Mouse (Mus musculus): Measurements from ENCODE around the gene Iqsec1.

Iqsec1 gene

DNA sequence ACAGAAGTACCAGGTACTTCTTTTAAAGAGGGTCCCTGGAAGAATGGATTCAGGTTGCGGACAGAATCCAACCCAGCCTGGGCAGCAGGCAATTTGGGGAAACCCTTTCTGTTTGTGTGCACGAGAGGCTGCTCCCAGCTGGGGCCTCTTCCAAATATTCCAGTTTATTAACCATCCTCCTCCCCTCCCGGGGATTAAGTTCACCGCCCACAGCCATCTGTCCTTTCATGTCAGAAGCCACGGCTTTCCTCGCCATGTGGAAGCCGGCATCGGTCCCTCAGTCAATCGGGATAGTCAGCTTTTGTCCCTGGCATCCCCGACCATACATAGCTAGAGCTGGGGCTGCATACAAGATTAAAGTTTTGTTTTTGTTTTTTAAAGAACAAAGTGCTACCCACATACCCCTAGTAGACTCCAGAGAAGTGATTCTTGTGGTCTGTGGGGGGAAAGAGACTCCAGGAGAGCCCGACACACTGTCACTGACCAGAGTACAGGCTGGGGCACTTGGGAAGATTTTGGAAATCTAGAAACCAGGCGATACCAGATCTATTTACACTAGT, 276.9 kb downstream of the Iqsec1 start:
- DNase-seq (ENCODE audit: extremely low spot score, low read depth, low spot score), result no peak

DNA sequence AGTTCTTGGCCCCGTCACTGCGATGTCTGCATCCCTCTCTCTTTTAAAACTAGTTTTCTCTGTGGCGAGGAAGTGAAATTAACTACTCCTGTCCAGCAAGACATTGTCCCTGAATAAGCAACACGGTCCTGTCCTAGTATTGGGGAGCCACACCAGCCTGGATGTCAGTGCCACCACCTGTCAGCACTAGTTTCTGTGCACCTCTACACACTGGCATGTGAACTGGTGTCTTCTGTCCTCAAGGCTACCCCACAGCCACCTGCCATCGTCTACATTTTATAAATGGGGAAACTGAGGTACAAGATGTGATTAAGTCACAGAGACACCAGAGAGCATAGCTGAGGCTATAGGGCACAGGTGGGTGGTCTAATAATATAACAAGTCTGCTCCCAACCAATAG, 277.7 kb downstream of the Iqsec1 start:
- no peak for DNase-seq (ENCODE audit: extremely low spot score, low read depth, low spot score)

DNA sequence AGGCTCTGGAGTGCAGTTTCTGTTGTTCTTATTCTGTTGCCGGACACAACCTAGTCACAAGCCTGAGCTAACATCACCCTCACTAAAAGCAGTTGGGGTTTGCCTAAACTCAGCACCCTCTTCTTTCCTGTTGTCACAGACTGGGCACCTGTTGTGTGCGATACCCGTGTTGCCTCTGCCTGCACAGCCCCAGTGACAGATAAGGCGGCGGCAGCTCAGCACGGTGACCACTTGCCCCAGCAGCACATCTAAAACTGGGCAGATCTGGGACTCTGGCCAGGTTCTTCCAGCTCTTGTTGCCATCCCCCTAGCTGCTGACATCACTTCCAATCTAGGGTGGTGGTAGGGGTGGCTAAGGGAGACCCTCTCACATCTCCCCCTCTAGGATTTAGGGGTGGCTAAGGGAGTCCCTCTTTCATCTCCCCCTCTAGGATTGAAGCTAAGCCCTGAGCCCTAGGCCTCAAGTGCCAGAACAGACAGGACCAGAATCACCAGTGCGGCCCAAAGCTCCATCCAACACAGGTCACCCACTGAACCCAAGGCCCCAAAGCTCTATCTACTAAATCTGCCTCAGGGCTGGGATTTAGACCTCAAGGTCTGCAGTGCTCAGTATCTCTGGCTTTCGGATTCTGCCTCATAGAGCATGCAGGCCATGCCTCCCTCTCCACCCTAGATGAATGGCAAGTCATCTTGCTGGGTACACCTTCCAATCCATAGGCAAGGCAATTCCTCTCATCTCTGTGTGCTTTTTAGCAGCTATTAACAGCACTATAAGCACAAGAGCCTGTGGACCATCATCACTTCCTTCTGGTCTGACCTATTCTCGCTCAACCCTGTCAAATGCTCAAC, 278.3 kb downstream of the Iqsec1 start:
- no peak for DNase-seq (ENCODE audit: extremely low spot score, low read depth, low spot score)

DNA sequence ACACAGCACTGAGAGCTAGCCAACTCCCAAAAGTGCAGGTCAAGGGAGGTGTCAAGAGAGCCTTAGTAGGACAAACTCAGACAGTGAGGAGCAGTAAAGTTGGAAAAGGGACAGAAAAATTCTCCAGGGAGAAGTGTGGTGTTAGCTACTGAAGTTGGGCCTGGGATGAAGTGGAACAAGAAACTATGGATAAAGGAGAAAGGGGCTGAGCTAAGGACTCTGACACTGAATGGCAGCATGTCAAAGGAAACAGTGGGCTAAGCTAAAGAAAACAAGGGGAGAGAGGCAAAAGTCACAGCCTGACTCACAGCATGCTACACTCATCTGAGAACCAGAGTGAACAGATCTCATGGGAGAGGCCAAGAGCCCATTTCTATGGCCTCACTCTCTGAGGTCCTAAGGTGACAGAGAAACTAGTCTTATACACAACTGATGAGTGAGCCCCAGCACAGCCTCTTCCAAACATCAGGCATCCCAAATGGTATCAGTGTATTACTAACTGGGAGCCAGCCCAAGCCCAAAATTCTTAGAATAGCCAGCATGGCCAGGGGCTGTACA, 280.3 kb downstream of the Iqsec1 start:
- no peak for DNase-seq (ENCODE audit: extremely low spot score, low read depth, low spot score)

DNA sequence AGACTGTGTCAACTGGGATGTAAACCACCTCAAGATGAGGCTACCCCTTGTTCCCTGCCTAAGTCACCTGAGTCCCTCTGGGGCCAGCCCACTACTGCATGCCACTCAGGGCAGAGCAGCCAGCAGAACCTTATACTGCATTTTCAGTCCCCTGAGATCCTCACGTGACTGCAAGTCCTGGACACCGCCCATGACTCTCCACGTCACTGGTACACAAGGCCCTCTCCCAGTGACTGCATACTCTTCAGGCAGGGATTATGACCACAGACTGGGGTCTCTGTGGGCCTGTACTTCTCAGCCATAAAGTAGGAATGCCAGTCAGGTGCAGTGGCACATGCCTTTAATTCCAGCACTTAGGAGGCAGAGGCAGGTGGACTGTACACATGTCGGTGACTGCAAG, 281.3 kb downstream of the Iqsec1 start:
- no peak for DNase-seq (ENCODE audit: extremely low spot score, low read depth, low spot score)

DNA sequence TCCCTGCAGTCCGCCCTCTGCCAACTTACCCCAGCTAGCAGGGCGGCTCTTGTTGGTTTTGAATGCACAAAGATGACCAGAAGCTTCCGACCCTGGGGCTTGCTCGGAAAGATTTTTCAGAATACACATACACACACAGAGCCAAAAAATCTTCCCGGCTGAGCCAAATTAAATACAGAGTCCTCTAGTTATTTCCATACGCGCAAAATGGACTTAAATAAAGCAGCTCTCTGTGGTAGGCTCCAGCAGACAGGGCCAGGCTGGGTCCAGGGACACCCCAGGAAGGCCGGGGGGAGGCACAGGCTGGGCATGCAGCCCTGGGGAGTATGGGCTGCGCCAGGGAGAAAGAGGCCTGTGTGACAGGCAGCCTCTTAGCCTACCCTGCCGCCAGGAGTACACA, 282.0 kb downstream of the Iqsec1 start:
- DNase-seq (ENCODE audit: extremely low spot score, low read depth, low spot score), result no peak

DNA sequence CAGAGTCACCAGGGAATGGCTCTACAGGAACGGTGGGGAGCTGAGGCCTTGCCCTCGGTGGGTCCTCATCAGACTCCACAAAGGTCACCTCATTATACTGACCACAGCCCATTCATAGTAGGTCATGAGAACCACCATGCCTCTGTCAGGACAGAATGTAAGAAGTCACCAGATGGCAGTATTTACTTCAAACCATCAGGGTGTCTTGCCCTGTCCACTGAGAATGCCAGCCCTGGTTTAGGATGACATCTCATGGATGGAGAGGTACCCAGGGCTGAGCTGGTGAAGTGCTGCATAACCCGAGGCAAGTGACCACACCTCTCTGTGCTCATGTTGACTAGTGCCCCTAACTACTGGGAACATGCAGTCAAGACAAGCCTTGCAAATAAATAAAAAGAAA, 282.7 kb downstream of the Iqsec1 start:
- DNase-seq (ENCODE audit: extremely low spot score, low read depth, low spot score), result no peak

DNA sequence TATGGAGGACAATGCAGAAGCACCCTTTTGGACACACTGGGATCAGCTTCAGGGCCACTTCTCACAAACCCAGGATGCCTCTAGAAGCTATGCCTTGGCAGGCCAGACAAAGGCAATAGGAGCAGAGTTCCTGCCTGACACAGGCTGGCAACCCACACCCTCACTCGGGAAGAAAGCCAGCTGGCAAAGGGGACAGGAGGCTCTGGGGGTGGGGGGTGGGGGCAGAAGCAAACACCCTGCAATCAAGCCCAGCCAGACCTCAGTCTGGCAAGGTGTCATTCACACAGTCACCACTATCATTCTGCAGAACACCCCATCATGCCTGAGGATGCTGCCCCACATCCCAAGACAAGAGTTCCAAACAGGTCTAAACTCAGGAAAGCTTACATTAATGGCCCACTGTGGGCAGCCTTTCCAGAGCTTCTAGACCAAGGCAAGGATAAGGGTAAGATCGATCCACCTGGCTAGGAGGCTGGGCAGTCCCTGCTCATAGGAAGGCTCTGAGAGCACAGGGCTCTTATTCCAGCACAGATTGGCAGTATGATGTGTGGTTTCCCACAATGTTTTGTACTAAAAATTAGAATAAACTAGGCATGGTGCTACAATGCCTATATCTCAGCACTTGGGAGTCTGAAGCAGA, 283.7 kb downstream of the Iqsec1 start:
- DNase-seq (ENCODE audit: extremely low spot score, low read depth, low spot score), result no peak

DNA sequence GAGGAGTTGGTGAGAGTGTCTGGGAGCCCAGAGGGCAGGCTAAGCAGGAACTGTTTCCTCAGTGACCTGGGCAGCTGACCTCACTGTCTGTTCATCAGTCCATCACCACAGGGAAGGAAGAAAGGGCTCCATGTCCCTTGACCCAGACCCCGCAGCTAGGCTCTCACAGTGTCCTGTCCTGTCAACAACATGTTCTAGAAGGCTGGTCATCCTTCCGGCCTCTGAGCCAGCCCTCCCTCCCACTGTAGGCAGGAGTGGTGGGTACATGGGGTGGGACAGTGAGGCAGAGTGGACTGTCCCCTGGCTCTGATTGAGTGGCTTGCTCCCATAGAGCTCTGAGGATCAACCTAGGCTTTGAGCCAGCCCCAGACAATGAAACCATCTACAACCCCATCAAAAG, 284.7 kb downstream of the Iqsec1 start:
- DNase-seq (ENCODE audit: extremely low spot score, low read depth, low spot score), result no peak

DNA sequence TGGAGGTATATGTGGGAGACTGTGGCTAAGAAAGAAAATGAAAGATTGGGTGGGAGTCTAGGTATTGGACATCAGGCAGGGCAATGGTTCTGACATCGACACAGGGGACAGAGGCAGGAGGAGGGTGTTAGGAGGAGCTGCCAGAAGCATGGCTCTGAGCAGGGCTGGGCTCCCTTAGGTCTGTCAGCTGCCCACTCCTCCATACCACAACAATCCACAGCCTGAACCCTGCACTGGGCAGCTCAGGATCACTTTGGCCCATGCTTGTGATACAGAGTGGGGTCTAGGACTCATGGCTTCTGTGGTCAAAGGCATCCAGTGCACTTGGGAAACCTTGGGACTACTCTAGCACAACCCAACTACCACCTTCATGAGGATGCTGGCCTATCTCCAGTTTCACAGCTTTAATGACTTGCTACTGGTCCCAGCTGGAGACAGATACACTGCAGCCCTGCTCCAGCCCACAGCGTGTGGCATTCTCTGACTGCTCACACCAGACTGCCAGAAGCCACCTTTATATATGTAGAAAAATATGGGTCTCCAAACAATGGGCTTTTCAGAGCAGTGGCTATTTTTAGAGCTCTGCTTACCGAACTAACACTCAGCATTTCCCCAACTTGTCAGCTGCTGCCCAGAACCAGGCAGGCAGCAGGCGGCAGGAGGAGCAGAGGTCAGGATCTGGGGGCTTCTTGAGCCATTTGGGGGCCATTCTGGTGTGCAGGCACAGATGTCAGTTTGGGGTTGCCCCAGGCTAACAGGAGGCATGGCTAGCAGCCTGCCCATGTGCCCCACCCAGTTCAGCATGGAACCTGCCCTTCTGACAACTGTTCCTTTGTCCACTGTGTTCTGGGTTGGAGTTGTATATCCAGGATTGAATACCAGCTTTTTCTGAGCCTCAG, 285.4 kb downstream of the Iqsec1 start:
- DNase-seq (ENCODE audit: extremely low spot score, low read depth, low spot score), result no peak

DNA sequence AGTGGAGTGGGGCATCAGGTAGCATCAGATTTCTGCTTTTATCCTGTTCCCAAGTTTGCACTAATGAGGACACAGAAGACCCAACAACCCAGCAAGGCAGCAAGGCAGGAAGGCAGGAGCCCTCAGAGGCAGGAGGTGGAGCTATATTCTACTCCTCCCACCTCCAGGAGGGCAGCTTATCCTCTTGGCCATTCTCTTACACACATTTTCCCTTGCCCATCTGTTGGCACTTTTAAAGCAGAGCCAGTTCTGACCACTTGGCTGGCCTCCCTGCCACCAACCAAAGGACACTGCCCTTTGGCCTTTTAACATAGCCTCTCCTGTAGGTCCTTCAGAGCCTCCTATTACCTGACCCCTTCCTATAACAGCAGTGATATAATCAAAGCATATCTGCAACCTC, 286.3 kb downstream of the Iqsec1 start:
- no peak for DNase-seq (ENCODE audit: extremely low spot score, low read depth, low spot score)

DNA sequence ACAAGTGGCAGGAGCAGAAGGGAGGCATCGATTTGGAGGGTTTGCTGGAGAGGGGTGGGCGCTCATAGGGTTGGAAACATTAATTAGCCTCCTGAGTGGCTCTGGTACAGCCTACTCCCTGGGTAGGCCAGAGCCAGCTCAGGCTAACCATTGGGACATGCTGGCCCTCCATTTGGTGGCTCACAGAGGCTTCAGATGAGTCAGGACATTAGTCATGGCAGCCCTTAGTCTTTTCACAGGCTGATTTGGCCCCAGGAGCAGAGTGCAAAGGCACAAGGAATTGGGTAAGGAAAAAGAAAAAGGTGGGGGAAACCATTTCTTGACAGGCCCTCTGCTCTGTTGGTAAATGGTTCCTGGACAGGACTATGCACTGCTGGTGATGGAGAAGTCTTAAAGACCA, 287.1 kb downstream of the Iqsec1 start:
- no peak for DNase-seq (ENCODE audit: extremely low spot score, low read depth, low spot score)

DNA sequence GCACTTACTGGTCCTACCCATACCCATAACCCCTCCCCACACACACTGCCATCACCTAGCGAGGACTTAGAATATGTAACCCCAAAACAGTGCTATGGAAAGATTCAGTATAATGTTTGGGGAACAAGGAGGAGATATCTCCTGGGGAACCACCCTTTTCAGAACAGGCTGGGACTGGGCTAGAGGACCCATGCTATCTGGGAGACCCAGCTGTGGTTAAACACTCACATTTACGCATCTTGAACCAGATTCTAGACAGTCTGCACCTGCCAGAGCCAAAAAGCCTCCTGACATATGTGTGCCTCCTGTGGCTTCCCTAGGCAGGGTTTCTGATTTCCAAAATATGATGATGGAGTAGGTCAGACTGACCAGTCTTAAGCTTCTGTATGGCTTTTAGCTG, 287.7 kb downstream of the Iqsec1 start:
- DNase-seq (ENCODE audit: extremely low spot score, low read depth, low spot score), result no peak

DNA sequence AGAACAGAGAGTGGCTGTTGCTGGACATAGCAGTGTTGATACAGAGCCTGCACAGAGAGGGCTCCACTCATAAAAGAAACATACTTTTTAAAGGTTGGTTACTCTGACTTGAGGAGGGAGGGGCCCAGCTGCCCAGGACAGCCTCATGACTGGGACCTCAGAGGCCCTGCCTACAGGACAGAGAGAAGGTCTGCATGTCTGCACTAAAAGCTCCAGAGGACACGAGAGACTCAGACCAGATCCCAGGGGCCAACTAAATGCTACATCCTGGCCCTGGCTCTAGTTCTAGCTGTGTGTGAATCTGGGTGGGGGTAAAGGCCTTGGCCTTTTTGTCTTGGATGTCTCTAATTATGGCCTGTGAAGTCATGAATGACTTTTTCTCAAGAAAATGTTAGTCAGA, 288.4 kb downstream of the Iqsec1 start:
- DNase-seq (ENCODE audit: extremely low spot score, low read depth, low spot score), result no peak

DNA sequence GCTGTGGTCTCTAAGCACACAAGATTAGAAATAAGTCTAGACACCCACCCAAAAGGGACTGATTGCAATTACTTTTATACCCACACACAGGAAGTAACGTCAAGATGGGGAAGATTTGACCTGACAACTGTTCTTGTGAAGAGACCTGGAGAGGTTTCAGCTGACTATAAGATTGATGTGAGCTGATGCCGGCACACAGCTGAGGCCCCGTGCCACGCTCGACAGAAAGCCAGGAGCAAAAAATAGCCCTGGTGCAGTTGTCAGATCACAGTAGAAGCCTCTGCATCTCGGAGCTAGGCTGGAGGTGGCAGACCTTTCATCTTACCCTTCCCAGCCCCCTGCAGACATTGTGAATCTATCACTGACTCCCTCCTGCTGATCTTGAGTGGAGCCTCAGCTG, 289.6 kb downstream of the Iqsec1 start:
- DNase-seq (ENCODE audit: extremely low spot score, low read depth, low spot score), result no peak

DNA sequence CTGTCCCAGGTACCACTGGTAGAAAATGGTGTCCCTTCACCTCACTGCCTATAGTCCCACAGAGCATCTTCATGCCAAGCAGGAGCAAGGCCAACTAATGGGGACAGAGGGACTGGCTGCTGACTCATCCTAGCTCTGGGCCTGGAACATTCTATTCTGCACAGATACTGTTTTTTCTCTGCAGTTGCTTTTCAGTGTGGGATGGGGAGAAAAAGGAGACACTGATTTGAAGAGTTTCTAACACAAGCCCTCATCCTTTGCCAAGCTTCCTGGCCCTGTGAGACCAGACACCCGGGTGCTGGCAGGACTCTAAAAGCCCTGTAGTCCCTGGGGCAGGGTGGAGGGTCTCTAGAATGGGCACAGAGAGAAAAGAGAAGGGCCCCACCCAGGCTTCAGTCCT, 292.7 kb downstream of the Iqsec1 start:
- no peak for DNase-seq (ENCODE audit: extremely low spot score, low read depth, low spot score)

DNA sequence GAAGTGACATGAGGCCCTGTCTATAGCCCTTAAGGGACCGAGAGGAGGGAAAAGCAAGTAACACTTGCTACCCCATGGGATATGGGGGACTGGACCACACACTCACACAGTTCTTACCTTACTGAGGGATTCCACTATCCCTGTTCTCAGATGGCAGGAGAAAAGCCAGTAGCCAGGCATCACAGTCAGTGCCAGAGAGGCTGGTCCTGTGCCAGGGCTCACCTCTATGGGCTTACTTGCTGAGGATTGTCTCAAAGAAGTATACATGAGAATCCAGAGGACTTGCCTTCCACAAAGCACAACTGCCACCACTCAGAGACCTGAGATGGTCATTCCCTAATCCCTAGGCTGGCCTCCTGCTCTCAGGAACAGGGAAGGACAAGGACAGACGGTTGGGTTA, 296.1 kb downstream of the Iqsec1 start:
- no peak for DNase-seq (ENCODE audit: extremely low spot score, low read depth, low spot score)

DNA sequence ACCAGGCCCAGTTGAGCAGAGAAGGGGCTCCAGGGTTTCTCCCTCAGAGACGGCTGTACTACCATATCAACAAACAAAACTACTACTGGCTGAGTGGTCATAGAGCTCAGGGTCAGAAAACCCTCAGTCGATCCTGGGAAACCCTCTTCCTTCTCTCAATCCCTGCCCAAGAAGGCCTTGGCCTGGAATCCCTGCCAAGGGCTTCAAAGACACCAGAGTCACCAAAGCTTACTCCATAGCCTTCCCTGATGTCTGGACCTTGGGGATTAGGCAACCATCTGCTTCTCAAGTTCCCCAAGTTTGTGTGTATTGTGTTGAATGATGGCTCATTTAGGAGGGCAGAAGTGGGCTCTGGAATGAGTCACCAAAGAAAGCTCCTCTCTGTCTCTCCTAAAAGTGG, 296.6 kb downstream of the Iqsec1 start:
- DNase-seq (ENCODE audit: extremely low spot score, low read depth, low spot score), result no peak

DNA sequence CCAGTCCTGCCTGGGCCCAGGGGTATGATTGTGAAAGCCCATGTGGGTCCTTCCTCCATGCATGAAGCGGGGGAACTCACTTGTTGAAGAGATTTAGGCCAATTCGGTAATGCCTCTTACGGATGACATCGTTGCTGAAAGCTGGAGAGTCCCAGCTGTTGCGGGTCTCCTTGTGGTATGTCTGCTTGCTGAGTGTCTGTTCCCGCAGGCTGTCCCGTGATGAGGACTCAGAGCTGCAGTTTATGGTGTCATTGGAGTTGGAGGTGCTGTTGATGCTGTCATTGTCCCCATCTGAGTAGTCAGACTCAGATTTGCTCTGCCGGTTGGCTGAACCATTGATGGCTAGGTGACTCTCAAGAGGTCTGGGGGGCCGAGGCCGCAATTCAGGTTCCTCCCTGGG, 299.0 kb downstream of the Iqsec1 start:
- DNase-seq (ENCODE audit: extremely low spot score, low read depth, low spot score), result no peak

DNA sequence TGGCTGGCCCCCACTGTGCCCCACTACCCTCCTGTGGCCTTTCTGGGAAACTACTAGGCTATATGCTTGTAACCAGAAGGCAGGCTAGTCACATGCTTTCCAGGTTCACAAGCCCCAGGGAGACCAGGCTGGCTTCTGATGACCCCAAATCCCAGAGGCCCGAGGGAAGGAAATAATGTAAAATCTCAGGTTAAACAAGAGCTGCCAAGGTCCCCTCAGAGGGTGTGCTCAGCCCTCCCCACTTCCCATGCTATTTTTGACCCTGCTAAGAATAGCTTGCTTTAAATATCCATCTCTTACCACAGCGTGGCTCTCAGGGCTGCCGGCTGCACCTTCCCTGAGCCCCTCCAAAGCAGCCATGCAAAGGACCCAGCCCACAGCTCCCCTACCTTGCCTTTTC, 299.7 kb downstream of the Iqsec1 start:
- DNase-seq (ENCODE audit: extremely low spot score, low read depth, low spot score), result no peak

DNA sequence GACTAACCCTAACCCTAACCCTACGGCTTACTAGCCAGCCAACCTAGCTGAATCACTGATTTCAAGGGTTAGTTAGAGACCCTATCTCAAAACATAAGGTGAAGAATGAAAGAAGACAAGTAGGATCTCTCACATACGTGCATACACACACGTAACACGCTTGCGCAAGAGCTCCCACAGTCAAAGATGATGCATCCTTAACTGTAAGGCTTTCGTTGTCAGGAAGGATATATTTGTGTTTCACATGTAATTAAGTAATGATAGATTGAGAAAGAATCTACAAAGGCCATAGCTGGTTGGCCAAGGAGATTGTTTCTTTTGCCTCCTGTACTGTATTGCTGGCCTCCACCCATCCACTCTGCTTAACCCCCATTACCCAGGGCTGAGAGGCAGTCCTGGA, 300.5 kb downstream of the Iqsec1 start:
- no peak for DNase-seq (ENCODE audit: extremely low spot score, low read depth, low spot score)

Data from hindlimb bud, embryonic 11.5 days (tissue).